In genomic region chr12:87299657-87300440, GRCm38 (mm10) we compare ENCODE assay signal across 8 mouse cellular contexts. TPM values are rescaled to one million over a fixed set of nuclear protein-coding genes. Genes with fewer than 3 reads are reported as not detected.
DNase-seq lines count a peak whose midpoint lies in the region; ATAC-seq and TF ChIP-seq lines count a peak whose summit lies in the region.

Gene Ism2 (minus strand): TSS chr12:87299705.

- intact Hi-C loops in left cerebral cortex, postnatal 14 days (cut with DNase I), result no loop called here

- peak within 1 kb of the TSS; percentile 47 for H3K4me3 ChIP-seq in thymus, adult 2 months (ENCODE audit: control insufficient read depth, insufficient read depth, low read length)
- peak within 1 kb of the TSS; percentile 22 for H3K4me3 ChIP-seq in cortical plate, adult 2 months (ENCODE audit: insufficient read depth, low read length)
- peak within 1 kb of the TSS; percentile 55 to 80 for H3K4me3 ChIP-seq in heart, embryonic 14.5 days (ENCODE audit: control insufficient read depth in 1 of 2, insufficient read depth in 1 of 2, low read depth in 1 of 2, low read length in 2 of 2)
- peak within 1 kb of the TSS; percentile 58 for H3K4me3 ChIP-seq in stomach, embryonic 14.5 days (ENCODE audit: low read depth, low read length)

- TF ChIP-seq POLR2A in thymus, adult 2 months (IDR thresholded peaks at IDR 0.05; ENCODE audit: control insufficient read depth, extremely low read depth, insufficient read depth, low read length, poor library complexity), result no peak
- TF ChIP-seq POLR2A in cortical plate, adult 2 months (IDR thresholded peaks at IDR 0.05; ENCODE audit: extremely low read depth, insufficient read depth, low read length), result no peak

- H3K4me1 ChIP-seq in thymus, adult 2 months (replicated peaks; ENCODE audit: control insufficient read depth, insufficient read depth, low read length), result peaks cover 16% of the 10 kb centered on the region
- H3K4me1 ChIP-seq in cortical plate, adult 2 months (ENCODE audit: control insufficient read depth, insufficient read depth, low read length), result no peaks in the 10 kb centered on the region
- H3K4me1 ChIP-seq in heart, embryonic 14.5 days (ENCODE audit: control insufficient read depth in 2 of 2, insufficient read depth in 2 of 2, low read length in 2 of 2), result peaks cover 5 to 7% of the 10 kb centered on the region in 2 experiments; a peak in 2 of 4 replicates
- H3K4me1 ChIP-seq in stomach, embryonic 14.5 days (ENCODE audit: control insufficient read depth, insufficient read depth, low read length), result peaks cover 5% of the 10 kb centered on the region; the same call in 1 of the 2 replicates

- peak within 1 kb of the TSS; percentile 78 for H3K9ac ChIP-seq in heart, embryonic 14.5 days (ENCODE audit: low read length)
- peak within 1 kb of the TSS; percentile 53 for H3K9ac ChIP-seq in stomach, embryonic 14.5 days (replicated peaks; ENCODE audit: low read depth, low read length)

- H3K9me3 ChIP-seq in heart, embryonic 14.5 days (ENCODE audit: control insufficient read depth, low read length), result no peaks in the 10 kb centered on the region
- H3K9me3 ChIP-seq in stomach, embryonic 14.5 days (ENCODE audit: control insufficient read depth, low read depth, low read length), result no peaks in the 10 kb centered on the region

- no peaks in the 10 kb centered on the region for H3K36me3 ChIP-seq in thymus, adult 2 months (ENCODE audit: control insufficient read depth, insufficient read depth, low read length)
- no peaks in the 10 kb centered on the region for H3K36me3 ChIP-seq in heart, embryonic 14.5 days (ENCODE audit: control insufficient read depth, insufficient read depth, low read length)
- no peaks in the 10 kb centered on the region for H3K36me3 ChIP-seq in stomach, embryonic 14.5 days (ENCODE audit: control insufficient read depth, insufficient read depth, low read length)

- peak; percentile 5 for DNase-seq in thymus, adult 2 months
- no peak for DNase-seq in thymus, adult 18-20 months
- peak; percentile 48 for DNase-seq in kidney, postnatal 14 days
- DNase-seq in left cerebral cortex, postnatal 14 days (ENCODE audit: low spot score in 2 of 2), result no peak

- WGBS in thymus, adult 2 months, result 1% methylated on average over 86 of the region's 86 CpGs
- under 1% methylated on average over 78 of the region's 86 CpGs for WGBS in heart, embryonic 14.5 days
- WGBS in stomach, embryonic 14.5 days, result under 1% methylated on average over 80 of the region's 86 CpGs

- H3K27ac ChIP-seq in thymus, adult 2 months (ENCODE audit: control insufficient read depth, insufficient read depth, low read length), result no peak within 1 kb of the TSS; the same call in 1 of the 2 replicates
- no peak within 1 kb of the TSS for H3K27ac ChIP-seq in cortical plate, adult 2 months (ENCODE audit: insufficient read depth, low read length)
- H3K27ac ChIP-seq in heart, embryonic 14.5 days (replicated peaks in 1 of 2; ENCODE audit: control insufficient read depth in 1 of 2, insufficient read depth in 1 of 2, low read depth in 2 of 2, low read length in 2 of 2), result no peak within 1 kb of the TSS
- H3K27ac ChIP-seq in stomach, embryonic 14.5 days (ENCODE audit: low read length), result no peak within 1 kb of the TSS

- peak; percentile 45 for ATAC-seq in heart, embryonic 14.5 days (ENCODE audit: insufficient number of reproducible peaks, insufficient read depth, low FRiP score, low read depth)
- ATAC-seq in megakaryocyte, adult 5-6 weeks (ENCODE audit: poor library complexity, severe bottlenecking), result peak; percentile 74
- peak; percentile 66 for ATAC-seq in stomach, embryonic 14.5 days (ENCODE audit: insufficient number of reproducible peaks, insufficient read depth, low FRiP score, low read depth)

- H3K27me3 ChIP-seq in thymus, adult 2 months (ENCODE audit: control insufficient read depth, insufficient read depth, low read length), result peaks cover 11% of the 10 kb centered on the region
- H3K27me3 ChIP-seq in heart, embryonic 14.5 days (ENCODE audit: control insufficient read depth, insufficient read depth, low read length), result no peaks in the 10 kb centered on the region; the same call in 1 of the 2 replicates
- 0 out of 2 replicates have a peak, but pooled peaks cover 4% of the 10 kb centered on the region for H3K27me3 ChIP-seq in stomach, embryonic 14.5 days (ENCODE audit: control insufficient read depth, insufficient read depth, low read length)

- no peak for TF ChIP-seq CTCF in thymus, adult 2 months (IDR thresholded peaks at IDR 0.05; ENCODE audit: borderline replicate concordance, control insufficient read depth, extremely low read depth, insufficient read depth, low read length, poor library complexity)
- no peak for TF ChIP-seq CTCF in cortical plate, adult 2 months (IDR thresholded peaks at IDR 0.05; ENCODE audit: extremely low read depth, insufficient read depth, low read length)

- H3K4me2 ChIP-seq in heart, embryonic 14.5 days (ENCODE audit: low read length), result peak within 1 kb of the TSS; percentile 98
- peak within 1 kb of the TSS; percentile 97 for H3K4me2 ChIP-seq in stomach, embryonic 14.5 days (replicated peaks; ENCODE audit: low read depth, low read length)

RNA-seq across cellular contexts. Expression of gene Ism2, which starts in this region (rescaled TPM):
- polyA plus RNA-seq in thymus, adult 2 months (2012; rRNA removed), result 0.05 TPM in 1 of 2 replicates, not detected in the other
- 0.23 and 0.25 TPM in 2 replicates for polyA plus RNA-seq in cortical plate, adult 2 months (2012; rRNA removed)
- 0.46 and 0.70 TPM in 2 replicates for polyA plus RNA-seq in heart, embryonic 14.5 days (2014; fragmentation: Nextera tagmentation; extraction: Ambion mirVana)
- total RNA-seq in megakaryocyte, adult 5-6 weeks (2015), result not detected in 2 replicates
- not detected in 2 replicates for total RNA-seq in megakaryocyte, adult 5-6 weeks (2017)
- 0.29 and 0.57 TPM in 2 replicates for polyA plus RNA-seq in stomach, embryonic 14.5 days (2014; fragmentation: Nextera tagmentation; extraction: Ambion mirVana)
- total RNA-seq in left cerebral cortex, postnatal 14 days (2021), result under 1 TPM; 0.47 to 0.48 TPM

Comparison
In these comparisons a context has a peak if more than half of its experiments do, and no peak if none do; other contexts are left out.
1. Peak in DNase-seq and H3K4me3 ChIP-seq in thymus, adult 2 months; RNA of the gene not detected or under 1 TPM.
2. Peak in ATAC-seq, H3K4me3 ChIP-seq, H3K9ac ChIP-seq and H3K4me2 ChIP-seq in heart, embryonic 14.5 days; RNA of the gene not detected or under 1 TPM.
3. Peak in ATAC-seq in megakaryocyte, adult 5-6 weeks; RNA of the gene not detected or under 1 TPM.
4. Peak in ATAC-seq, H3K4me3 ChIP-seq, H3K9ac ChIP-seq and H3K4me2 ChIP-seq in stomach, embryonic 14.5 days; RNA of the gene not detected or under 1 TPM.